Mouse (Mus musculus): Measurements from ENCODE around the gene Adarb2. TPM values are rescaled to one million over a fixed set of nuclear protein-coding genes. Genes with fewer than 3 reads are reported as not detected.

The Adarb2 gene
- total RNA-seq, 1 experiment from 2014 or later: 0.05 TPM

- ATAC-seq (replicated peaks; ENCODE audit: low read depth, poor library complexity, severe bottlenecking): no peak
Observed at GRCm38 (mm10) chr13:8479970-8480369, 277.3 kb downstream of the Adarb2 start.

GRCm38 (mm10) chr13:8481347-8481746, 278.7 kb downstream of the Adarb2 start:
- no peak for ATAC-seq (replicated peaks; ENCODE audit: low read depth, poor library complexity, severe bottlenecking)

- no peak for ATAC-seq (replicated peaks; ENCODE audit: low read depth, poor library complexity, severe bottlenecking)
Observed at GRCm38 (mm10) chr13:8484592-8485272, 282.1 kb downstream of the Adarb2 start.

- no peak for ATAC-seq (replicated peaks; ENCODE audit: low read depth, poor library complexity, severe bottlenecking)
Observed at GRCm38 (mm10) chr13:8487756-8488434, 285.2 kb downstream of the Adarb2 start.

- peak; percentile 63; the same call in 1 of the 2 replicates for ATAC-seq (replicated peaks; ENCODE audit: low read depth, poor library complexity, severe bottlenecking)
Observed at GRCm38 (mm10) chr13:8493363-8493762, 290.7 kb downstream of the Adarb2 start.

GRCm38 (mm10) chr13:8499551-8499950, 296.9 kb downstream of the Adarb2 start:
- ATAC-seq (replicated peaks; ENCODE audit: low read depth, poor library complexity, severe bottlenecking): no peak

GRCm38 (mm10) chr13:8511069-8511817, 308.6 kb downstream of the Adarb2 start:
- no peak for ATAC-seq (replicated peaks; ENCODE audit: low read depth, poor library complexity, severe bottlenecking)

GRCm38 (mm10) chr13:8515979-8516715, 313.5 kb downstream of the Adarb2 start:
- no peak for ATAC-seq (replicated peaks; ENCODE audit: low read depth, poor library complexity, severe bottlenecking)

GRCm38 (mm10) chr13:8519204-8519603, 316.5 kb downstream of the Adarb2 start:
- ATAC-seq (replicated peaks; ENCODE audit: low read depth, poor library complexity, severe bottlenecking): no peak

GRCm38 (mm10) chr13:8525748-8526631, 323.3 kb downstream of the Adarb2 start:
- ATAC-seq (replicated peaks; ENCODE audit: low read depth, poor library complexity, severe bottlenecking): no peak

GRCm38 (mm10) chr13:8534265-8535113, 331.8 kb downstream of the Adarb2 start:
- no peak for ATAC-seq (replicated peaks; ENCODE audit: low read depth, poor library complexity, severe bottlenecking)

- ATAC-seq (replicated peaks; ENCODE audit: low read depth, poor library complexity, severe bottlenecking): no peak
Observed at GRCm38 (mm10) chr13:8538481-8538880, 335.8 kb downstream of the Adarb2 start.

- no peak for ATAC-seq (replicated peaks; ENCODE audit: low read depth, poor library complexity, severe bottlenecking)
Observed at GRCm38 (mm10) chr13:8538896-8539295, 336.2 kb downstream of the Adarb2 start.

- no peak for ATAC-seq (replicated peaks; ENCODE audit: low read depth, poor library complexity, severe bottlenecking)
Observed at GRCm38 (mm10) chr13:8542684-8543083, 340.0 kb downstream of the Adarb2 start.

GRCm38 (mm10) chr13:8552242-8552641, 349.6 kb downstream of the Adarb2 start:
- ATAC-seq (replicated peaks; ENCODE audit: low read depth, poor library complexity, severe bottlenecking): no peak

GRCm38 (mm10) chr13:8557784-8558183, 355.1 kb downstream of the Adarb2 start:
- ATAC-seq (replicated peaks; ENCODE audit: low read depth, poor library complexity, severe bottlenecking): no peak

GRCm38 (mm10) chr13:8560485-8560884, 357.8 kb downstream of the Adarb2 start:
- no peak for ATAC-seq (replicated peaks; ENCODE audit: low read depth, poor library complexity, severe bottlenecking)

- ATAC-seq (replicated peaks; ENCODE audit: low read depth, poor library complexity, severe bottlenecking): no peak
Observed at GRCm38 (mm10) chr13:8563161-8563560, 360.5 kb downstream of the Adarb2 start.
